Mouse (Mus musculus) limb, embryonic 13.5 days (tissue): ENCODE results near the gene Kcnv2. TPM values are rescaled to one million over a fixed set of nuclear protein-coding genes. Genes with fewer than 3 reads are reported as not detected.

Source experiments
- ATAC-seq: fragments of 200-750 bp; cut with Nextera tagmentation; 2 replicates; pipeline ENCODE4 v1.8.0; 2017; ENCODE audit warnings: low read depth, moderate number of reproducible peaks, moderate TSS enrichment; ENCODE audit not compliant: low FRiP score
- H3K27ac ChIP-seq: fragments of 300-500 bp; sonication (generic); 2 replicates; pipeline ENCODE4 v1.5.1; 2015; ENCODE audit warnings: inconsistent platforms, mild to moderate bottlenecking, moderate library complexity
- H3K27me3 ChIP-seq: fragments of 300-500 bp; sonication (generic); 2 replicates; pipeline ENCODE4 v1.6.1; 2015; ENCODE audit warnings: mild to moderate bottlenecking, inconsistent platforms
- H3K36me3 ChIP-seq: fragments of 300-500 bp; sonication (generic); 2 replicates; pipeline ENCODE4 v1.6.1; 2015; ENCODE audit warnings: inconsistent platforms, mild to moderate bottlenecking, moderate library complexity
- H3K4me1 ChIP-seq: fragments of 300-500 bp; sonication (generic); 2 replicates; pipeline ENCODE4 v1.6.1; 2015; ENCODE audit warnings: inconsistent platforms
- H3K4me2 ChIP-seq: fragments of 300-500 bp; sonication (generic); replicated peaks from 2 replicates; pipeline ENCODE4 v1.6.1; 2015; ENCODE audit warnings: inconsistent platforms, mild to moderate bottlenecking, moderate library complexity
- H3K4me3 ChIP-seq: fragments of 300-500 bp; sonication (generic); 2 replicates; pipeline ENCODE4 v1.5.1; 2015; ENCODE audit warnings: moderate library complexity, mild to moderate bottlenecking, inconsistent platforms
- H3K9ac ChIP-seq: fragments of 300-500 bp; sonication (generic); 2 replicates; pipeline ENCODE4 v1.6.1; 2015; ENCODE audit warnings: mild to moderate bottlenecking, inconsistent platforms
- H3K9me3 ChIP-seq: fragments of 300-500 bp; sonication (generic); 2 replicates; pipeline ENCODE4 v1.6.1; 2016; ENCODE audit warnings: inconsistent platforms
- WGBS: fragments of 180-500 bp; shearing (Covaris S2); methylation state at CpG from one replicate; pipeline ENCODE4 v1.1.7; 2015; 5-methylcytosine and 5-hydroxymethylcytosine counted together
- polyA plus RNA-seq: library from polyadenylated mRNA; unstranded; fragments of >200 nt; fragmentation: Nextera tagmentation; extraction: Ambion mirVana; gene quantifications from 2 replicates; pipeline ENCODE4 v1.2.1, GENCODE M21; 2015

Kcnv2 gene
- 0.04 and 0.06 TPM in 2 replicates for polyA plus RNA-seq

DNA sequence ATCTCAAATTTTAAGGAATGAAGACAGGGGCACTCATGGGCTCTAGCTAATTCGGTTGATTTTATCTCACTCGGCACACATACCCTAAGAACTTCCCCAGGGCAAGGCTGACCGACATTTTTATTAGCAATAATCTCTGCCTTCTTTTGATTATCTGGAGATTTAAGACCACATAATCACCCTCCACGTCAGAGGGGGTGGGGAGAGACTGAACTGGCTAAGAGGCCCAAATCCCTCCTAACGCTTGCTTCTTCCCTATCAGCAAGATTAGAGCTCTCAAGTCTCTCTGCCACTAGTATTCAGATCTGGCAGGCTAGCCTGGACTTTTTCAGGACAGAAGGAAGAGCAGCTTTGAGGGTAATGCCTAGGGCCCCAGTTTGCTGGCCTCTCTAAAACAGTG is at the start of gene Kcnv2:
Gene Kcnv2 (plus strand): TSS at position 308 of the 400 bp plus-strand sequence.
- Histone ChIP-seq H3K4me3 (no peak within 1 kb of the TSS), H3K36me3 (no peaks in the 10 kb centered on the region), H3K27me3 (no peaks in the 10 kb centered on the region), H3K9me3 (no peaks in the 10 kb centered on the region), H3K4me2 (no peak within 1 kb of the TSS), H3K27ac (no peak within 1 kb of the TSS), H3K4me1 (peaks cover 9% of the 10 kb centered on the region; the same call in 1 of the 2 replicates), H3K9ac (no peak within 1 kb of the TSS)
- 15% methylated on average over 5 of the region's 5 CpGs for WGBS
- no peak for ATAC-seq

DNA sequence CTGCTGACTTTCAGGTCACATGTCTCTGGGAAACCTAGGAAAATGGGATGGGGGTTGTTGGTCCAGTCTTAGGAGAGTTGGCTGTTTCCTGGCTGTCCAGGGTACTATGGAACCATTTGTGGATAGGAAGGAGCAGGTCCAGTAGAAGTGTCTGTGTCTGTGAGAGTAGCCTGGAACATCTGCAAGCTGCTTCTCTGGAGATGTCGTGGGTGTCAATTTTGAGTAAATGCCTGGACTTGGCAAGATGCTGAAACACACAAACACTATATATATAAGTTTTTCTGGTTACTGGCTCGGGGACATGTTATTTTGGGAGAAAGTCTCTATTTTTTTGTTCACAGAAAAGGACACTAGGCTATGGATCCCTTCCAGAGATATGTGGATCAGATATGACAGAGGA is 49.0 kb upstream of the Kcnv2 start:
- Histone ChIP-seq H3K4me3 (no peak overlapping the region), H3K36me3 (no peaks in the 10 kb centered on the region), H3K4me1 (no peaks in the 10 kb centered on the region), H3K9ac (no peak overlapping the region), H3K9me3 (no peaks in the 10 kb centered on the region), H3K4me2 (no peak overlapping the region), H3K27ac (no peak overlapping the region), H3K27me3 (no peaks in the 10 kb centered on the region)
- ATAC-seq: no peak
- 74% methylated on average over 2 of the region's 2 CpGs for WGBS

DNA sequence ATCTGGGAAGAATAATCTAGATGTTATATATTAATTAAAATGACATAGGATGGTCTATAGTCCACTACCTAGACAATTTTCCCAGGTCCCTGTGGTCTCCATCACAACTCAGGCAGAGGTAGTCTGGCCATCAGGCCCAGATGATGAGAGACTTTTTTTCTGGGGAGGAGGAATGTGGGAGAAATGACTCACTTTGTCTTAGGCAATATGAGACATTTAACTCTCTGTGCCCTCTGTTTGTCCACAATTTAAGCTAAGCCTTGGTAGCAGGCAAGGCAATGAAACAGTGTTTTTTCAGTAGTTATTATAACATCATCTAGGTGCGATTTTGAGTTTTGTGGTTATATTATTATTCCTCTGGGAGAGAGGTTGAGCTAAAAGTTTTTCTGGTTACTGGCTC is 48.0 kb upstream of the Kcnv2 start:
- no peak overlapping the region for H3K4me3 ChIP-seq
- no peak overlapping the region for H3K9ac ChIP-seq
- H3K4me1 ChIP-seq: no peaks in the 10 kb centered on the region
- ATAC-seq: no peak
- WGBS: 73% methylated on average over 1 of the region's 1 CpGs
- no peaks in the 10 kb centered on the region for H3K9me3 ChIP-seq
- H3K27me3 ChIP-seq: no peaks in the 10 kb centered on the region
- no peak overlapping the region for H3K4me2 ChIP-seq
- no peaks in the 10 kb centered on the region for H3K36me3 ChIP-seq
- no peak overlapping the region for H3K27ac ChIP-seq

DNA sequence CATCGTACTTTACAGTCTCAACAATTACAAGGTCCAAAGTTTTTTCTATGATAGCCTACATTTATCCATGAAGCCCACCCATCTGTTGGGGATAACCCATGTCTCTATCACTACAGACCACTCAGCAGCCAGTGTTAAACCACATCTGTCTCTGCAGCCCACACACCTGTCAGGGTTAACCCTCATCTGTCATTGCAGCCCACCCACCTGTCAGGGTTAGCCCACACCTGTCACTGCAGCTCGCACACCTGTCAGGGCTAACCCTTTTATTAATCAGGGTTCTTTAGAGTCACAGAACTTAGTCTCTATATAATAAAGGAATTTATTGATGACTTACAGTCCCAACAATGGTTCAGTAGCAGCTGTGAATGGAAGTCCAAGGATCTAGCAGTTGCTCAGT is 43.2 kb upstream of the Kcnv2 start:
- Histone ChIP-seq H3K27ac (no peak overlapping the region), H3K4me1 (no peaks in the 10 kb centered on the region), H3K36me3 (no peaks in the 10 kb centered on the region), H3K9ac (no peak overlapping the region), H3K4me3 (no peak overlapping the region), H3K4me2 (no peak overlapping the region), H3K27me3 (no peaks in the 10 kb centered on the region), H3K9me3 (no peaks in the 10 kb centered on the region)
- WGBS: 74% methylated on average over 2 of the region's 2 CpGs
- ATAC-seq: no peak

DNA sequence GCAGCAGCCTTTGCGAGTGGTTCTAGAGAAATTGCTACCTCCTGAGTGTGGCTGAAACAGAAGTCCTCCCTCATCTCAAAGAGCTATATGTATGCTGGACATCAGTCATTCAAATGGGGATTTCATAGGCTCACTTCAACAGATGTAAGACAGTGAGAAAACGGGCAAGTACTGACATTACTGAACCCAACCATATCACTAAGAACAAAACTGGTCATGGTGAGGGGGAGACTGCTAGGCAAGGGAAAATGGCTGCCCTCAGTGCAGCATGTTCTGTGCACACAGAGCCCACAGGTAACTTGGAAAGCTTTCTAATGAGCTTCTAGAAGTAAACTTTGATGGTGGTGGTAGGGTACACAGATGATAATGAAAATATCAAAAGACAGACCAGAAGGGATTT is 12.3 kb upstream of the Kcnv2 start:
- no peak overlapping the region for H3K27ac ChIP-seq
- H3K27me3 ChIP-seq: no peaks in the 10 kb centered on the region
- ATAC-seq: no peak
- H3K4me3 ChIP-seq: no peak overlapping the region
- H3K9me3 ChIP-seq: no peaks in the 10 kb centered on the region
- no peaks in the 10 kb centered on the region for H3K4me1 ChIP-seq
- WGBS: 98% methylated on average over 2 of the region's 2 CpGs
- H3K4me2 ChIP-seq: no peak overlapping the region
- no peaks in the 10 kb centered on the region for H3K36me3 ChIP-seq
- H3K9ac ChIP-seq: no peak overlapping the region

DNA sequence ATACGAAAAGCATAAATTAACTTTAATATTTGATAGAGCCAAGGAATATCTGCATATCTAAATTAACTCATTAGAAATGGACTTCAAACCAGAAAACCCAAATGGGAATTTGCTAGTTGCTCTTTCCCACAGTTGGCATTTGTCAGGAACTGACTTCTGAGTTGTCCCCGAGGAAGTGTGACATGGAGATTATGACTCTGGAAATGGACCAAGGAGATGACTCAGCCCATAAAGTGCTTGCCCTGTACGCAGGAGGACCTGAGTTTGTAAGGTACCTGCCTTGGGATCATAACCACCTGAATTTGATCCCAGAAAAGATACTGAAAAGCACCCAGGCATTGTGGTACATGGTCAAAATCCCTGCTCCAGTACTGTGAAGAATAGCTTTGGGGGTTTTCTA is 11.1 kb upstream of the Kcnv2 start:
- H3K27me3 ChIP-seq: no peaks in the 10 kb centered on the region
- no peaks in the 10 kb centered on the region for H3K4me1 ChIP-seq
- H3K4me3 ChIP-seq: no peak overlapping the region
- no peaks in the 10 kb centered on the region for H3K9me3 ChIP-seq
- no peaks in the 10 kb centered on the region for H3K36me3 ChIP-seq
- no peak overlapping the region for H3K27ac ChIP-seq
- H3K9ac ChIP-seq: no peak overlapping the region
- 85% methylated on average over 3 of the region's 3 CpGs for WGBS
- no peak for ATAC-seq
- no peak overlapping the region for H3K4me2 ChIP-seq

DNA sequence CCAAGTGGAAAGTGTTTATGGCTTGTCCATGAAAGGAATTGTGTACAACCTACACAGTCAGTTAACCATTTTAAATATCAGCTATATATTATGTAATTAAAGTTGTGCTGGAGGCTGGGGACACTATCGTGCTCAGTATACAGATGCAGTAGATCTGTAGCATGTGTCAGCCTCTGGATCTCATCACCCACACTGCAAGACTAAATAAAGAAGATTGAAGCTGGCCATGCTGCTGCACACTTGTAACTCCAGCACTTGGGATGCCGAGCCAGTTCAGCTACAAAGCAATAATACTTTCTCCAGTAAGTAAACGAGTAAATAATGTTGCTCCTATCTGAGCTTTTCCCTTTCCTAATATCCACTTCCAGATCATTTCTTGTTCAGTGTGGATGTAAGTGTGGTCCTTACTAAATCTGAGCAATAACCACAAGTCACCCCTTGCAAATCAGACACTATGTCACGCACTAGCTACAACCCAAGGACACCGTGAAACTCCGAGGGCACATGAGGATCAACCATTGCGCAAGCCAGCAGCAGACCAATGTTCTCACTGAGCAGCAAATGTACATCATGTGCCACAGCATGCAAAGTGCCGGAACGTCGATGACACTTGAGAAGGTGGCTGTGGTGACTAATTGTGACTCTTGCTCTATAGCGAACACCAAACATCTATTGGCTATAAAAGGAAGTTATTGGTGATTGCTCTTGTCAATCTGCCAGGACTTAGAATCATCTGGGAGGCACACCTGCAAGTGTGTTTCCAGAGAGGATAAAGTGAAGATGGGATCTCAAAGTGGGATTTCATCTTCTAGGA is 9.9 kb upstream of the Kcnv2 start:
- no peak for ATAC-seq

DNA sequence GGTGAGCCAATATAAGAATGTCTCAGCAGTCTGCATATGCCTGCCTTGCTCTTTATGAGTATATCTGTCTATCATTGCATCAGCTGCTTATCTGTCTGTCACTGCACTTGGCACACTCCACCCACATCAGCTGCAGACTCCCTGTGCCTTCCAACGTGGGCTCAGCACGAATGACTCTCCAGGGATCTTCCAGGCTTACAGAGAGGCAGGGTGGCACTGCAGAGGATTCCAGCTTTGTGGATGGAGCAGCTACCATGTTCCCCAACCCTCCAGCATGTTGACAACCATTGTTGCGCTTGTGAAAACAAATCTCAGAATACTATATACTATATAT is 9.3 kb upstream of the Kcnv2 start:
- no peaks in the 10 kb centered on the region for H3K27me3 ChIP-seq
- no peaks in the 10 kb centered on the region for H3K9me3 ChIP-seq
- WGBS: 68% methylated on average over 3 of the region's 3 CpGs
- no peak overlapping the region for H3K4me3 ChIP-seq
- H3K4me2 ChIP-seq: no peak overlapping the region
- no peak overlapping the region for H3K9ac ChIP-seq
- H3K27ac ChIP-seq: no peak overlapping the region
- ATAC-seq: no peak
- no peaks in the 10 kb centered on the region for H3K4me1 ChIP-seq
- H3K36me3 ChIP-seq: no peaks in the 10 kb centered on the region

More for the DNA sequence above, 9.9 kb upstream of the Kcnv2 start:
- no peaks in the 10 kb centered on the region for H3K9me3 ChIP-seq
- no peaks in the 10 kb centered on the region for H3K4me1 ChIP-seq
- 82% methylated on average over 11 of the region's 11 CpGs for WGBS
- H3K4me2 ChIP-seq: no peak overlapping the region
- H3K27ac ChIP-seq: no peak overlapping the region
- H3K36me3 ChIP-seq: no peaks in the 10 kb centered on the region
- H3K4me3 ChIP-seq: no peak overlapping the region
- H3K9ac ChIP-seq: no peak overlapping the region
- no peaks in the 10 kb centered on the region for H3K27me3 ChIP-seq

DNA sequence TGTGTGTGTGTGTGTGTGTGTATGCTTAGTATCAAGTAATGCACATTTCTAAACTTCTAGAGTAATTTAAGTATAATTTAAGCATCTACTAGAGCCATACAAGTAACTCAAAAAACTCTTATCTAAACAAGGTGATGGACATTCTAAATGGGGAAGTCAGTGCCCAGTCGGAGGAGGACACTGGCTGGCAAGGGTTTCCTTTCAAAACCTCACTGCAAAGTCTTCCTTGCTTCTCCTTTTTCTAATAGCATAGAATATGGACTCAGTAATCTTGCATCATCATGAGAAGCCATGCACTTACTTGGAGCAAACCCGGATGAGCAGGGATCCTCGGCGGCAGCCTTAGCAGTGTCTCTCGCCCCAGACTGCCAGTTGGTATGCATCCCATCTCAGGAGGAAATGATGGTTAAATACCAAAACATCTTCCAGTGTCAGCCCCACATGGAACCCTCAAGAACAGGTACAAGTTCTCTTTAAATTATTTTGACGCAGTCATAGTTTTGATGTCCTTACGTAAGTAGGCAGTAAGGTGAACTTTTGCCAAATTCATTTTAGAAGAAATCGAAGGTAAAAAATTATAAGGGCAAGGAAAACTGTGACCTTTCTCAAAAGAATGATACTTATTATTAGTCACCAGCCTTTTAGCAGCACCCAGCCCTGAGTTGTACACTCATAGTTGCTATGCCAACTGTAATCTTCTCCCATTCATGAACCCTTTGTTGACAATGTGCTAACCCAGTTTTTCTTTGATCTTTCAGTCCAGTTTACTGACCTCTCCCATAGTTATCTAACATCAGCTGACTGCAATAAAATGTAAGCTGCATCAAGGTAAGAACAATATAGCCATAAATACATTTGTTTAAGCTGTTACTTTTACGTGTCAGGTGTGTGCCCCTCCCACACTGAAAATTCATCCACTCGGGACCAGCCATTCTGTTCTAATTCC is 5.8 kb upstream of the Kcnv2 start:
- Histone ChIP-seq H3K4me1 (peaks cover 4% of the 10 kb centered on the region; the same call in 1 of the 2 replicates), H3K36me3 (no peaks in the 10 kb centered on the region), H3K9me3 (no peaks in the 10 kb centered on the region), H3K27ac (no peak overlapping the region), H3K4me3 (no peak overlapping the region), H3K9ac (no peak overlapping the region), H3K4me2 (no peak overlapping the region), H3K27me3 (no peaks in the 10 kb centered on the region)
- 78% methylated on average over 10 of the region's 10 CpGs for WGBS
- ATAC-seq: no peak

DNA sequence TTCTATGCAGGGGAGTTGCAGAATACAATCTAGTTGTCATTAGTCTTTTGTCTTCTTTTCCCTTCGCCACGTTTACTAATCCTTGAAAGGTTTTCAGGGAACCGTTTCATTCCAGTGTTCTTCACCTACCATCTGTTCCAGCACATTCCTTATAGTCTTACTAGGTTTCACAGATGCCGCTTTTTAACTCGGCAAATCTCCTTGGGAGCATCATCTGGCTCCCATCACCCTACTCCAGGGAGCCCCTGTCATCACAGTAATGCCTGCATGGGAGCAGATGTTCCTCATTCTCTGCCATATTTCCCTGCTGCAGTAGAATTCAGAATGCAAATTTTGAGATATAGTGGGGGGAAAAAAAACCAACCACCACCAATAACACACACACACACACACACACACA is 5.1 kb upstream of the Kcnv2 start:
- Histone ChIP-seq H3K4me1 (peaks cover 5% of the 10 kb centered on the region; the same call in 1 of the 2 replicates), H3K36me3 (no peaks in the 10 kb centered on the region), H3K27ac (no peak overlapping the region), H3K27me3 (no peaks in the 10 kb centered on the region), H3K9me3 (no peaks in the 10 kb centered on the region), H3K4me2 (no peak overlapping the region), H3K9ac (no peak overlapping the region), H3K4me3 (no peak overlapping the region)
- no peak for ATAC-seq
- WGBS: 33% methylated on average over 5 of the region's 5 CpGs

DNA sequence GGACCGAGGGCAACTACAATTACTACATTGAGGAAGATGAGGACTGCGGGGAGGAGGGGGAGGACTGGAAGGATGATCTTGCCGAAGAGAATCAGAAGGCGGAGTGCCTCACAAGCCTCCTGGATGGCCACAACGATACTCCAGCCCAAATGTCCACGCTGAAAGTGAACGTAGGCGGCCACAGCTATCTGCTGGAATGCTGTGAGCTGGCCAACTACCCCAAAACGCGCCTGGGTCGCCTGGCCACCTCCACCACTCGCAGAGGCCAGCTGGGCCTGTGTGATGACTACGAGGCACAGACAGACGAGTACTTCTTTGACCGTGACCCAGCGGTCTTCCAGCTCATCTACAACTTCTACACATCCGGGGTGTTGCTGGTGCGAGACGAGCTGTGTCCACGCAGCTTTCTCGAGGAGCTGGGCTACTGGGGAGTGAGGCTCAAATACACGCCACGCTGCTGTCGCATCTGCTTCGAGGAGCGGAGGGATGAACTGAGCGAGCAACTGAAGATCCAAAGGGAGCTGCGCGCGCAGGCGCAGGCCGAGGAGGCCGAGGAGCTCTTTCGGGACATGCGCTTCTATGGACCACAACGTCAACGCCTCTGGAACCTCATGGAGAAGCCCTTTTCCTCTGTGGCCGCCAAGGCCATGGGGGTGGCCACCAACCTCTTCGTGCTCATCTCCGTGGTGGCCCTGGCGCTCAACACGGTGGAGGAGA is 681 bp downstream of the Kcnv2 start:
- no peaks in the 10 kb centered on the region for H3K27me3 ChIP-seq
- H3K4me2 ChIP-seq: no peak overlapping the region
- no peak overlapping the region for H3K27ac ChIP-seq
- H3K9ac ChIP-seq: no peak overlapping the region
- no peak overlapping the region for H3K4me3 ChIP-seq
- ATAC-seq: no peak
- peaks cover 9% of the 10 kb centered on the region; the same call in 1 of the 2 replicates for H3K4me1 ChIP-seq
- 95% methylated on average over 42 of the region's 42 CpGs for WGBS
- no peaks in the 10 kb centered on the region for H3K36me3 ChIP-seq
- no peaks in the 10 kb centered on the region for H3K9me3 ChIP-seq

DNA sequence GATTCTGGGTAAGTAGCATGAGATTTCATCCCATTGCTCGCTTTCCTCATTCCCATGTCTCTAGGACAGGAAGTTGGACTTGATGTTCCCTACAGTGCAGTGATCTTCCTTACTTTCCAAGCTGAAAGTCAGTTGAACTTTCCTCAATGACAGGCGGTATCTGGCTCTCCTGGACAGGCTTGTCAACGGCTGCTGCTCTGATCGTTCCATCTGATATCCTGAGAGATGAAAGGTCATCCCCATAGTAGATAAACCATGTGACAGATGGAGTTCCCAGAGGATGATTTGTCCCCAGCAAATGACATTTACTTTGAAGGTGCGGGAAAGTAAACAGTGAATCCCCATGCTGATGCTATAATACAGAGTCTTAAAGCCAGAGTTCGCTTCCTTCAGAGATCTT is 3.2 kb downstream of the Kcnv2 start:
- WGBS: 58% methylated on average over 6 of the region's 6 CpGs
- Histone ChIP-seq H3K36me3 (no peaks in the 10 kb centered on the region), H3K27me3 (no peaks in the 10 kb centered on the region), H3K9ac (no peak overlapping the region), H3K4me2 (no peak overlapping the region), H3K4me3 (no peak overlapping the region), H3K27ac (no peak overlapping the region), H3K4me1 (peaks cover 5% of the 10 kb centered on the region; the same call in 1 of the 2 replicates), H3K9me3 (no peaks in the 10 kb centered on the region)
- ATAC-seq: no peak
